Mouse (Mus musculus) telencephalon, adult 2 months (tissue): Measurements from ENCODE around the gene Zfp61.

Experiments used
- DNase-seq: peaks from one replicate; pipeline ENCODE4 v3.0.0-alpha.2; 2011; ENCODE audit warnings: low read depth, low spot score

The Zfp61 gene

DNA sequence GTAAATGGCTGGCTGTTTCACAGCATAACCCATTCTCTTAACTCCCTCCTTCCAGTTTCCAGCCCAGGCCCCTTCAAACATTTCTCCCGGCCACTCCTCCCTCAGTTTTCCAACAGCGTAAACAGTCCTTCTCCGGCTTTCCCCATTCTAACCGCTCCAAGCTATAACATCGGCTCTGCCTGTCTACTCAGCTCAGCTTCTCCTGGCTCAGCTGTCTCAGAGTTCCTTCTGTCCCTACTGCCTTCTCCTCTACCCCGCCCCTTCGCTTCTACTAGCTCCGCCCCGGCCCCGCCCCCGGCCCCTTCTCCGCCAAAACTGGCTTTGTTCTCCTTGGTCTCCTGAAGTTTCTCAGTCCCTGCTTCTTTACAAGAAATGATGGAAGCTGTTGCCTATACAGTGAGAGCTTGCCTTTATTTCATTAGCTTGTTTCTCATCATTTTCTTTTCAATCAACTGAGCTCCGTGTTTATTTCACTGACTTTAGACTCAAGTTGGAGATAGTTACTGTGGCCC, at the start of gene Zfp61:
Gene Zfp61 (minus strand): TSS at position 462 of the 512 bp plus-strand sequence.
- no peak for DNase-seq

GRCm38 (mm10) chr7:24348896-24349295, 47.9 kb upstream of the Zfp61 start, which contains the start of gene Lypd5:
Lypd5 (plus strand) TSS chr7:24349196.
- DNase-seq = no peak

DNA sequence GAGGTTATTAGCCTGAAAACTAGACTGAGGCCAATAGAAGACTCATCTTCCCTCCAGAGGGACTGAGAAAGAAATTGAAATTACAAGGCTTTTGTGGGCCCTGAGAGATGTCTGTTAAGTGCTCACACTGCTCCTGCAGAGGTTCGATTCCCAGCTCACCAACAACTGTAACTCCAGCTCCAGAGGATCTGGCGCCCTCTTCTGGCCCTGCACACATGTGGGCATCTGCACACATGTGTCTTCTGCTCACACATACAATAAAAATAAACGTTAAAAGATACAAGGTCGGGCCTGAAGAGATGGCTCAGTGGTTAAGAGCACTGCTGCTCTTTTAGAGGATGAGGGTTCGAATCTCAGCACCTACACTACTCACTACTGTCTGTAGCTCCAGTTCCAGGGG, 45.4 kb upstream of the Zfp61 start:
- DNase-seq = no peak

- DNase-seq = no peak
Measured at GRCm38 (mm10) chr7:24343701-24344272, 42.8 kb upstream of the Zfp61 start.

GRCm38 (mm10) chr7:24338241-24338640, 37.2 kb upstream of the Zfp61 start:
- DNase-seq = no peak

DNA sequence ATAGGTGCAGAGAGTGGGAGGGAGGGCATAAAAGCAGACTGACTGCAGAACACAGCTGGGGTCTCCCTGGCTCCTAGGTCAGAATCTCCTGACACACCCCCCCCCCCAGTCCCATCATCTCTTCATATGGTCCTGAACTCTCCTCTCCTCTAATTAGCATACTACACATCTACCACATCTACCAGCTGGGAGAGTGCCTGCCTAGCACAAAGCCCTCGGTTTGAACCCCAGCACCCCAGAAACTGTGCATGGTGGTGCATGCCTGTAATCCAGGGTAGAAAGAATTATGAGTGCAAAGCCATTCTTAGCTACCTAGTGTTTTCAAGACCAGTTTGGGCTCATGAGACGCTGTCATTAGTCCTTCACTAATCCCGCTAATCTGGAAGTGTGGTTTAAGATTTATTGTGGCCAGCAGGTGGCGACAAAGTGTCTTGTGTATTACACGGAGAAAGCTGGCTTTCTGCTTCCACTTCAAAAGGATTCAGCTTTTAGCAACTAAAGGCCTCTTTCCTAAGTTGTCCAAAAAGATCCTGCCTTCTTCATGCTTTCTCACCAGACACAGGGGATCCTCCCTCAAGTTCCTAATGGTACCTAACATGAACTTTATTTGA, 34.8 kb upstream of the Zfp61 start:
- no peak for DNase-seq

DNA sequence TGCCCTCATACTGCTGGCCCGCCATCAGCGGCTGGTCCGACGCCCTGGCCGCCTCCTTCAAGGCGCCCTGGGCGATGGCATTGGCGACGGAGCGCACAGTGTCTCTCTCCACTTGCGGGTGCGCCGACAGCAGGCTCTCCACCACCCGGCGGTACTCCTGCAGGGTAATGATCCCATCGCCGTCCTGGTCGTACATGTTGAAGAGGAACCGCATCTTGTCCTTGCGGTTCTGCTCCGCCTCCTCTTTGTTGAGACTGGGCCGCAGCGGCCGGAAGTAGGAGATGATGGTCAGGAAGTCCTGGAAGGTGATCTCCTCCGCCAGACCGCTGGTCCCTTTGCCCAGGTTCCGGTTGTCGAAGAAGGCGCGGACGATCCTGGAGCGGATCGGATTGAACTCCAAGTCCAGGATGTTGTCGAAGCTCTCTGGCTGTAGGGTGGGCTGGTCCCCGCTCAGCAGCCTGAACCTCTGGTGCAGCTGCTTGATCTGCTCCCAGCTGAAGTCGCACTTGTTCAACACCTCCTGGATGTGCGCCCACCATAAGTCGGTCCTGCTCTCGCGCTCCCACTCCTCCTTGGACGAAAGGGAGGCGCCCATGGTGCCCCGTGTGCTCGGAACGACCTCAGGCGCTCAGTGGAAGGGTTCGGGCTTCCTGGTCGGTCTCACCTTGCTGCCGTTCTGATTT, 32.4 kb upstream of the Zfp61 start, which contains the start of gene Tescl:
Gene Tescl (minus strand): TSS at position 633 of the 683 bp plus-strand sequence.
- DNase-seq = no peak

DNA sequence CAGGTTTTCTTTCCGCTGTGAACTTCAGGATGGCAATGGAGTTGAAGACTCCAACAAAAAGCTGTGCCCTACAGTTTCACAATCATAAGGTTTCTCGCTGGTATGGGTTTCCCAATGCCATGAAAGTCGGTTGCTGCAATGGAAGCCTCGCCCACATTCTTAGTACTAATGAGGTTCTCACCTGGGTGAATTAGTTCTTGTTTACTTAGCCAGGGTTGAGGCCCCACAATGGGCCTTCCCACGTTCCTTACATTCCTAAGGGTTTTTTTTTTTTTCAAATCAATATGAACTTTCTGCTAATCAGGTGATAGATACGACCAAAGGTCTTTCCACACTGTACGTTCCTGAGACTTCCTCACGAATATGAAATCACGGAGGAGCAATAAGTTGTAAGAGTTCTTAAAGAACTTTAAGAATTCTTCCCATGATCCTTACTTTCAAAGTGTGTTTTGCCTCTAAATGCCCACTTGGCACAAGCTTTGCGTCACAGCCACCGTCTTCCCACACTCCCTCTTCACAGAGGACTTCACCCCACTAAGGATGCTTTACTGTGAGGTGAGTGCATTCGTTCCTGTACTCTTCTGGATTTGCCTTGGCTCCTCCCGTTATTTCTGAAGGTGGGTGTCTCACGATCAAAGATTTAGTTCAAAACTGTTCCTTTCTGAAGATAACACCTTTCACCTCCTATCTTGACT, 26.4 kb upstream of the Zfp61 start:
- no peak for DNase-seq

GRCm38 (mm10) chr7:24326273-24327135, 25.5 kb upstream of the Zfp61 start:
- DNase-seq = no peak

DNA sequence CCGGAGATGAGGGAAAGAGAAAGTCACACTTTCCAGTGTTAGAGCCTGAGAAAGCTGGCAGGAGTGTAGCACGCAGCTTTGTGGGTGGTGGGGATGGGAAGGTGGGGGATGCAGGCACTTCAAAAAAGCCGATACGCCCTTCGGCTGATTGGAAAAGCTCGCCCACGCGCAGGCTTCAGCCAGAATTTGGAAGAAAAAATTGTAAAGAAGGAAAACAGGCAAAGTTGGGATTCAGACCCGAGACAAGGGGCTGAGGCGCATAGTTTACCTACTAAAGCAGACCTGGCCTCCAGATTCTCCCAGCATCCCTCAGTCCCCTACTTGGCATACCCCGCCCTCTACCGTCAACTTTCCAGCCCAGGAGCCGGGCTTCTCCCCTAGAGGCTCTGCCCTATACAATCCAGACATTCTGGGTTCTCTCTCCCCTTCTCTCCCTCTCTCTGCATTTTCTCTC, 24.7 kb upstream of the Zfp61 start:
- no peak for DNase-seq

GRCm38 (mm10) chr7:24325197-24325596, 24.2 kb upstream of the Zfp61 start:
- DNase-seq = no peak

- DNase-seq = no peak
Measured at GRCm38 (mm10) chr7:24322593-24322992, 21.6 kb upstream of the Zfp61 start.

DNA sequence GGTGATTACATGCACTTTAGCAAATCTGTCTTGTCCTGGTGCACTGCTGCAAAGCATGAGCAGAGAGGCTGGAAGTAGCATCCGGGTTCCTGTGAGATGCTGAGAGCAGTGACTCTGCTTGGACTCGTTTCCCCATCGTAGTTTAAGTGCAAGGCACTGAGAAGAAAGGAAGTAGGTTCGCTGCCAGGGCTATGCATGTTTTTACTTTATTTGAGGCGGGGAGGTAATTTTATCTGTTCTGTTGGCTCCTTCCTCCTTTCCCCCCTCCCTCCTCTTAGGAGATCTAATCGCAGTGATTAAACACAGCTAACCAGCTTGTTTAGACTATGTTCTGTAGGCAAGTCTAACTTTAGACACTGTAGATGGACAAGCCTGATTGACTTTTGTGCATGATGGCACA, 17.9 kb upstream of the Zfp61 start:
- no peak for DNase-seq

DNA sequence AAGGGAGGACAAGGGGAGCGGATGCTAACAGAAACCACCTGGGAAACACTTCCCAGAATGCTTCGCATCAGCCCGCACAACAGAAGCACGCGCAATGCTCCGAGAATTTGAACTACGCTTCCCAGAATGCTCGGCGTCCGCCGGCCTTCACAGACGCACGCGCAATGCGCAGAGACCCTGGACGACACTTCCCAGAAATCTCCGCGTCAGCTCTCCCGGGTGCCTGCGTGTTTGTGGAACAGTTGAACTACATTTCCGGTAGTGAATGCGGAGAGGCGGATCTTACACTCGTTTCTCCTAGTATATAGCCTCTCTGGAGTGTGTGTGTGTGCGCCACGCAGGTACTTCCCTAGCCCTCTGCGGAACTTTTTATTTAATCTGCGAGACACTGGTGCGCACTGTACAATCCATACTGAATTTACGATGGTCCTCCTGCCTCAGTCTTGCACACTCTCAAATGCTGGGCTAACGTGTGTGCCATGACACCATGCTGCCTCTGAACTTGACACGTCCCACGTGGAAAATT, 15.6 kb upstream of the Zfp61 start, which contains the start of gene Zfp94:
Gene Zfp94 (minus strand): TSS at position 100 of the 526 bp plus-strand sequence.
- DNase-seq = peak; percentile 97

- DNase-seq = no peak
Measured at GRCm38 (mm10) chr7:24315726-24316566, 14.9 kb upstream of the Zfp61 start.

DNA sequence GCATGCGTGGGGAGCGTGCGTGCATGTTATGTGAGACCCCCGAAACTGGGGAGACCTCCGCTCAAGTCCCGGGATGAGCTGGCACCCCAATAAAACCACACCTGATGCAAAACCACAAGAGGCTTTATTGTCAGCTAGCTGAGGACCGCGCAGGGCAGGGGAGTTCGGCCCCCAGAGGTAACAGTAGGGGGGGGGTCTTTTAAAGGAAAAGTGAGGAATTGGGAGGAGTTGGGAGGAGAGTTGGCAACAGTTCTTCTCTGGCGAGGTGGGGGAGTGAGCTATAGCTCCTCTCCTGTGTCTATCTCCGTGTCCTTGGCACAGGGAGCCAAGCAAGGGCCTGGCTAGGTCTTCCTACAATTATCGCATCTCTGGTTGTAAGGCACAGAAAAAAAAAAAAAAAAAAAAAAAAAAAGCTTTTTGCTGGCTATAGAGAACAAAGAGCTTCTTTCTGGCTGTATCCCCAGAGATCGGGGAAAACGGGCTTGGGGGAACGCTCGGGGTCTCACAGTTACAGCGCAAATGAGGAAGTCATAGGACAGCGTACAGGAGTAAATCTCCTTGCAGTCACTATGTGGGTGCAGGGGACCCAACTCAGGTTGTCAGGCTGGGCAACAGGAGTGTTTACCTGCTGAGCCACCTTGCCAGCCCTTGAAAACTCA, 1.1 kb downstream of the Zfp61 start:
- no peak for DNase-seq

DNA sequence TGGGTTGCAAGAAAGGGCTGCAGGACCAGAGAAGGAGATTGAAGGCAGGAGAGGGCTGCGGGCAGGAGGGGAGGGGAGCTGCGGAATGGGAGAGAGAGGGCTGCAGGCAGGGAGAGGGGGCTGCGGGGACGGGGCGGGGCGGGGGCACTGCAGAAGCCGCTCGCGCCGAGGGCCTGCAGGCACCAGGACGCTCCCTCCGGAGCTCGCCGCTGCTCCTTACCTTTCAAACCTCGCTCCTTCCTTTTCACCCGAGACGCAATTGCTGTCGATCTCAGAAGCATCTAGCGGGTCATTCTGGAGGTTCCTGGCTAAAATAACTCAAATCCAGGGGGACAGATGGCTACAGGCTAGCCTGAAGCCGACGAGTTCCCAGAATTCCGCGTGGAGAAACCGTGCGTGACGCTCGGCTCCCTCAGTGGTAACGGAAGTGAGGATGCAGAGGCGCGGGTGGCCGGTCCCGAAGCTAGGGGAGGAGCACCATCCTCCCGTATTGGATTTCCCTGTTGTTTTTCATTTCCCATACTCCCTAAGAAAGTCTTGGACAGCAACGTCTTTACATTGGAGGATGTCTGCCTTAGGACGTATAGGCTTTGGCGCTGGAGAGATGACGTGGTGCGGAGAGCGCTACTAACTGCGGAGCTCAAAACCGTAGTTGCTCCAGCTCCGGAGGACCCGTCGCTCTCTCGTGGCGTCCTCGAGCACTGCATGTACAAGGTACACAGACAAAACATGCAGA, 1.9 kb downstream of the Zfp61 start:
- peak; percentile 97 for DNase-seq

- no peak for DNase-seq
Measured at GRCm38 (mm10) chr7:24298635-24298972, 2.4 kb downstream of the Zfp61 start.
